Mouse (Mus musculus): ENCODE measurements around the gene Diablo. TPM values are rescaled to one million over a fixed set of nuclear protein-coding genes. Genes with fewer than 3 reads are reported as not detected.
A peak's percentile ranks its signal among the peaks of the same experiment; 100 is the strongest.

Gene Diablo
- polyA plus RNA-seq, 1 experiment from 2014 or later: 137 TPM

DNA sequence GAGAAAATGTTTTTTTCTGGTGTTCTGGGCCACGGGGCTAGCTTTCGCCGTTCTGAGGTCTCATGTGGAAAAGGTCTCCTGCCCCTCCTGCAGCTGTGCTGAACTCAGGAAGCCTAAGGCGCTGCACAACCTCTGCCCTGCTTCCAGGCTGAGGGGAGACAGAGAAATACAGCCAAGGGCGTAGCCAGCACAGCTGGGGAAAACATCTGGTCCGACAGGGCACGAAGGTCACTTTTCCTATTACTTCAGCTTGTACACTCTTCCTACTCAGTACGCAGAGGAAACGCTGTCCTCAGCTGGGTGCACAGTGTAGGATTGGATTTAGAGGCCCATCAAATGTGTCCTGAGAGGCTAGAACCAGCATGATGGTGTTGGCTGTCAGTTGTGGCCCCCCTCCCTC is 34.0 kb downstream of the Diablo start:
- no peak for ATAC-seq
- no peak overlapping the region for H3K4me3 ChIP-seq
- H3K27me3 ChIP-seq: no peaks in the 10 kb centered on the region; the same call in 1 of the 2 replicates
- H3K27ac ChIP-seq: no peak overlapping the region
- no peaks in the 10 kb centered on the region for H3K36me3 ChIP-seq (ENCODE audit: poor library complexity, severe bottlenecking)
- H3K4me1 ChIP-seq: peaks cover 10% of the 10 kb centered on the region
- no peak overlapping the region for H3K9ac ChIP-seq
- 69% methylated on average over 9 of the region's 9 CpGs for WGBS
- H3K9me3 ChIP-seq (replicated peaks): 0 out of 2 replicates have a peak, but pooled peaks cover 6% of the 10 kb centered on the region
- no peak overlapping the region for H3K4me2 ChIP-seq

DNA sequence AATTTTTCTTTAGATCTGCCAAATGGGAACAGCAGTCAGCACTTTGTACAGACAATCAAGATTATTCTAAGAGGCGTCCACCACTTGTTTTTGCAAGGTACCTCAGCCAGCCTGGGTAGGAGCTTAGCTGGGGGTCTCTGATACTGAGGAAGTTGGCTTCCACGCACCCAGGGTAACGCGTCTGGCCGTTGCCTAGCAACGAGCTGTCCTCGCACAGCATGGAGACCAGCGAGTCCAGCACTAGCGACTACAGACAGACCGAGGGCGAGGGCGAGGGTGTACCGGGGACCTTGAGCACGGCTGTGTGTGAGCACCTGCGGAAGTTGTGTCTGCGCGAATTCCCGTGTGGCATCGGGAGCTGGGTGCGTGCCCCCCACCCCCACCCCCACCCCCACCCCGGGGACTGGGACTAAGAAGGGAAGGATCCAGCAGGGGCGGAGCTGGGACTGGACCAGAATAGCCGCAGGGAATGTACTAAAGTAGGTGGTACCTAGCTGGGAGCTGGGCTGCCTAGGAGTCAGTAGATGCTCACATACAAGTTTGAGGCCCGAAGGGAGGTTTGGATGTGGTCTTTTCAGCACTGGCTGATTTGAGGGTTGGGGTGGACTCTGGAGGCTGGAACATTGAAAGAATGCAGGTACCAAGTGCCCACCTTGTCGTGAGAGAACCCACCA is 34.7 kb downstream of the Diablo start, which contains the start of the genes Lrrc43 and Il31:
Lrrc43 (plus strand) TSS at position 194 of the 674 bp plus-strand sequence.
Il31 (minus strand) TSS at position 378 of the 674 bp plus-strand sequence.
- Histone ChIP-seq H3K9me3 (replicated peaks) (0 out of 2 replicates have a peak, but pooled peaks cover 6% of the 10 kb centered on the region), H3K4me3 (peak within 1 kb of the TSS; percentile 23), H3K27ac (no peak within 1 kb of the TSS), H3K4me2 (peak within 1 kb of the TSS; percentile 60), H3K9ac (peak within 1 kb of the TSS; percentile 46; the same call in 1 of the 2 replicates), H3K4me1 (peaks cover 10% of the 10 kb centered on the region), H3K27me3 (no peaks in the 10 kb centered on the region; the same call in 1 of the 2 replicates), H3K36me3 (ENCODE audit: poor library complexity, severe bottlenecking) (no peaks in the 10 kb centered on the region)
- ATAC-seq: 0 out of 2 replicates have a peak, but pooled peaks have one; percentile 36
- WGBS: 8% methylated on average over 25 of the region's 25 CpGs

DNA sequence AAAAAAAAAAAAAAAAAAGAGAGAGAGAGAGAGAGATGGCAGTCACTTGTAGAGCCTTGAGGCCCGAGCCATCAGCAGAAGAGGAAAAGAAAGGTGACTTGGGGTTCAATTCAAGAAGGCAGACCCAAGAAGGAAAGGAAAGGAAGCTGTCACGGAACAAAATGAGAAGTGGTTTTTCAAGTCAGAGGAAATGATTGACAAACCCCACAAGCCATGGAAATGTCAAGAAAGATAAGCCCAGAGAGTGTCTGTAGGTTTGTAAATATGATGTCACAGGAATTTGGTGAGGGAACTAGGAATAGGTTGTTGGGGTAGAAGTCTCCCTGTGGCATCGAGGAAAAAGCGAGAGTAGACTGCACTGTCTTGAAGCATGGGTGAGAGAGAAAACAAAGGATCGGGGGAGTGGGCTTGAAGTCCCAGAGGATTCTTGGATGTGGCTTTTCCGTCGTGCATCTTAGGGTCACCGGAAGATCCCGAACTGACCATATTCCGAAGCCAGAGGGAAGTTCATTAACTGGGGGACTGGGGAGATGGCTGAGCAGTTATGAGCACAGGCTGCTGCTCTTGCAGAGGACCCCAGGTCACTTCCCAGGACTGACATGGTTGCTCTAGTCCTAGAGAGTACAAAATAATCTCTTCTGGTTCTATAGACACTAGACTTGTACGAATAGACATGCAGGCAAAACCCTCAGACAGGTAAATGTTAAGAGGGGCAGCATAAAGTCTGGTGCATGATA is 36.1 kb downstream of the Diablo start:
- Histone ChIP-seq H3K4me3 (no peak overlapping the region), H3K27ac (no peak overlapping the region), H3K9me3 (replicated peaks) (0 out of 2 replicates have a peak, but pooled peaks cover 6% of the 10 kb centered on the region), H3K27me3 (no peaks in the 10 kb centered on the region; the same call in 1 of the 2 replicates), H3K4me2 (no peak overlapping the region), H3K36me3 (ENCODE audit: poor library complexity, severe bottlenecking) (no peaks in the 10 kb centered on the region), H3K9ac (no peak overlapping the region), H3K4me1 (peaks cover 10% of the 10 kb centered on the region)
- 87% methylated on average over 11 of the region's 11 CpGs for WGBS
- ATAC-seq: no peak

DNA sequence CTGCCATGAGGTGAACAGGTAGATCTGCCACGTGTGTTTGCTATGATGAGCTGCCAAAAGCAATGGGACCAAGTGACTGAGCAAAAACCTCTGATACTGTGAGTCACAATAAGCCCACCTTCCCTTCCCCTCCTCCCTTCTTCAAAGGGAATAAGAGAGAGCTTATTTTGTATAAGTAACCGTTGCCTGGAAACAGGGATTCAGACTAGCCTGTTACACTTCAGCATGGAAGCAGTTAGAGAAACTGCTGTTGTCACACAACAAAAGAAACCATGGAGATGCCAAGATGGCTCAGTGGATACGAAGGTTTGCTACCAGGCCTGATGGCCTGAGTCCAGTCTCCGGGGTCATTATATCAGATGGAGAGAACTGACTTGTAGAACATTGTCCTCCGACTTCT is 50.2 kb downstream of the Diablo start:
- 57% methylated on average over 5 of the region's 5 CpGs for WGBS
- Histone ChIP-seq H3K9me3 (replicated peaks) (no peaks in the 10 kb centered on the region), H3K4me1 (no peaks in the 10 kb centered on the region), H3K36me3 (ENCODE audit: poor library complexity, severe bottlenecking) (no peaks in the 10 kb centered on the region), H3K4me3 (no peak overlapping the region), H3K27ac (no peak overlapping the region), H3K27me3 (no peaks in the 10 kb centered on the region), H3K9ac (no peak overlapping the region), H3K4me2 (no peak overlapping the region)
- ATAC-seq: no peak

DNA sequence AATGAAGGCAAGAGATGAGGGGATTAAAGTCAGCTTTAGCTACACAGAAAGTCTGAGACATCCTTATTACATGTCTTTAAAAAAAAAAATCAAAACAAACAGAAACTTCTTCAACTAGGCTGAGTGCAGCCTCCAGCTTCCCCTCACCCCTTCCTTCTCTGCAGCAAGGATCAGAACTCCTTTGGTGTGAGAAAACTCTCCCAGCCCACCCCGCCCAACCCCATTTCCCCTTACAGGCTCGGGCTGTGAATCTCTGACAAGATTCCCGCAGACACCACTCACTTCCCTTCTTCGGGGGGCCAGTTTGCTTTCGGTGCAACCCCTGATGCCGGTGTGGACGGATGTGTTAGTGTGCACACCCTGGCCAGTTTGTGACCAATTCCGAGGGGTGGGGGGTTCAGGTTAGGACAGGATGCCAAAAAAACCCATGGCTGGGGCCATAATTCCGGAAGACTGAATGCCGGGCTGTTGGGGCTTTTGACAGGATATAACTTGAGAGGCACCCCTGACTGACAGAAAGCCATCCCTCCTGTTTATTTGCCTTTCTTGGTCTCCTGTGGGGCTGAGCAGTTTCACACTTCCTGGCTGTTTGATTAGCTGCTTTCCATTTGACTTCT is 53.1 kb downstream of the Diablo start:
- 74% methylated on average over 10 of the region's 10 CpGs for WGBS
- ATAC-seq: no peak
- Histone ChIP-seq H3K9me3 (replicated peaks) (no peaks in the 10 kb centered on the region), H3K27me3 (no peaks in the 10 kb centered on the region), H3K36me3 (ENCODE audit: poor library complexity, severe bottlenecking) (no peaks in the 10 kb centered on the region), H3K4me3 (no peak overlapping the region), H3K9ac (no peak overlapping the region), H3K27ac (no peak overlapping the region), H3K4me1 (no peaks in the 10 kb centered on the region), H3K4me2 (no peak overlapping the region)

DNA sequence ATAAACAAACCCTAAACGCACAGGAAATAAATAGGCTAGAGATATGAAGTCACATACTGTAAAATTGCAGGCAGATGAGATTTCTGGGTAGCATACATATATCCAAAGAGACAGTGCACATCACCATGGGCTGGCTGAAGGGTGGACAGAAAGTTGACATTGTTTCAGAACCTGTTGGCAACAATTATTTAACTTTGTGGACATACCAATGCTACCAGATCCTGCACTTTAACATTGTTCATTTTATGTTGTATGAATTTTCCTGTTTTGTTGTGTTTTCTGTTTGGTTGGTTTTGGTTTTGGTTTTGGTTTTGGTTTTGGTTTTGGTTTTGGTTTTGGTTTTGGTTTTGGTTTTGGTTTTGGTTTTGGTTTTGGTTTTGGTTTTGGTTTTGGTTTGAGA is 59.3 kb downstream of the Diablo start:
- Histone ChIP-seq H3K9ac (no peak overlapping the region), H3K4me2 (no peak overlapping the region), H3K4me3 (no peak overlapping the region), H3K36me3 (ENCODE audit: poor library complexity, severe bottlenecking) (no peaks in the 10 kb centered on the region), H3K4me1 (no peaks in the 10 kb centered on the region), H3K27me3 (no peaks in the 10 kb centered on the region), H3K9me3 (replicated peaks) (no peaks in the 10 kb centered on the region), H3K27ac (no peak overlapping the region)
- ATAC-seq: no peak
- WGBS: 84% methylated on average over 1 of the region's 1 CpGs

DNA sequence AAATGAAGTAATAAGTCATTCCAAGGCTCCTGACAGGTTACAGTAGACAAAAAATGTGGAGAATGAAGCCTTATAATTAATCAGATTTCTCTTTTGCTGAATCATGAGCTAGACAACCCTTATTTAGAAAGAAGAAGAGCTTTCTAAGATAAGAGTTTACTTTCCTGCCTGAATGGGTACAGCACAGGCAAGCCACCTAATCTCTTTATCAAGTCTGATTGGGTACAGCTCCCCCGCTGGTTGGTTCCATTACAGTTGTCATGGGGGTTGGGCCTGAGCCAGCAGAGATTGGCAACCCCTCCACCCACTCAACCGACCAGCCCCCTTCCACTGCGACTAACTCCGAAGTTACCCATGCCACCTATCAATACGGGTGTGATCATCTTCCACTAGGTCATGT is 62.6 kb downstream of the Diablo start:
- WGBS: 54% methylated on average over 5 of the region's 5 CpGs
- Histone ChIP-seq H3K4me1 (no peaks in the 10 kb centered on the region), H3K36me3 (ENCODE audit: poor library complexity, severe bottlenecking) (peaks cover 17% of the 10 kb centered on the region), H3K9me3 (replicated peaks) (no peaks in the 10 kb centered on the region), H3K9ac (no peak overlapping the region), H3K27me3 (no peaks in the 10 kb centered on the region), H3K4me3 (no peak overlapping the region), H3K4me2 (no peak overlapping the region), H3K27ac (no peak overlapping the region)
- ATAC-seq: no peak

Small RNA genes lying within 50 kb of the gene (microRNA-seq; reads per million reads assigned to microRNA genes)
- gene Mir7647: 1.9 reads per million

Other genes starting within 250 kb of the Diablo start
- 66.4 and 75.0 TPM in 2 replicates for gene Bcl7a, start 180.3 kb downstream of the Diablo start, polyA plus RNA-seq (2015; fragmentation: Nextera tagmentation; extraction: Ambion mirVana)
- 14.0 and 15.0 TPM in 2 replicates for gene Mlxip, start 129.4 kb downstream of the Diablo start, polyA plus RNA-seq (2015; fragmentation: Nextera tagmentation; extraction: Ambion mirVana)
- gene Lrrc43, start 34.9 kb downstream of the Diablo start, polyA plus RNA-seq (2015; fragmentation: Nextera tagmentation; extraction: Ambion mirVana): 0.25 and 0.31 TPM in 2 replicates
- gene Il31, start 34.7 kb downstream of the Diablo start, polyA plus RNA-seq (2015; fragmentation: Nextera tagmentation; extraction: Ambion mirVana): not detected in 2 replicates
- 1.7 and 2.0 TPM in 2 replicates for gene B3gnt4, start 13.7 kb downstream of the Diablo start, polyA plus RNA-seq (2015; fragmentation: Nextera tagmentation; extraction: Ambion mirVana)
- 0.97 and 1.2 TPM in 2 replicates for gene Gm49027, start 1.3 kb upstream of the Diablo start, polyA plus RNA-seq (2015; fragmentation: Nextera tagmentation; extraction: Ambion mirVana)
- 32.8 and 38.1 TPM in 2 replicates for gene Vps33a, start 48.9 kb upstream of the Diablo start, polyA plus RNA-seq (2015; fragmentation: Nextera tagmentation; extraction: Ambion mirVana)
- 65.5 and 78.3 TPM in 2 replicates for gene Clip1, start 160.4 kb upstream of the Diablo start, polyA plus RNA-seq (2015; fragmentation: Nextera tagmentation; extraction: Ambion mirVana)
- 85.1 and 97.4 TPM in 2 replicates for gene Zcchc8, start 196.9 kb upstream of the Diablo start, polyA plus RNA-seq (2015; fragmentation: Nextera tagmentation; extraction: Ambion mirVana)
- 167 and 172 TPM in 2 replicates for gene Rsrc2, start 225.2 kb upstream of the Diablo start, polyA plus RNA-seq (2015; fragmentation: Nextera tagmentation; extraction: Ambion mirVana)
- 28.1 and 28.3 TPM in 2 replicates for gene Kntc1, start 225.5 kb upstream of the Diablo start, polyA plus RNA-seq (2015; fragmentation: Nextera tagmentation; extraction: Ambion mirVana)

Measured in forebrain, embryonic 13.5 days (tissue).